Mouse (Mus musculus) liver, adult 2 months (tissue): ENCODE data around the gene Gm20075.

Experiments
- CTCF ChIP-seq: fragments of 200-500 bp; IDR thresholded peaks from 2 replicates; pipeline ENCODE4 v1.5.1; 2011; ENCODE audit warnings: low read depth, low read length, control low read depth
- POLR2A ChIP-seq: fragments of 200-500 bp; IDR thresholded peaks from 2 replicates; pipeline ENCODE4 v1.6.1; 2011; ENCODE audit warnings: low read length, control low read depth; ENCODE audit not compliant: insufficient read depth; ENCODE audit errors: extremely low read depth

GRCm38 (mm10) chr13:96040275-96041042 is 40.7 kb downstream of the Gm20075 start:
- TF ChIP-seq CTCF (no peak), POLR2A (no peak)
